In genomic region chr4:57129718-57130515, GRCm38 (mm10) we compare ENCODE assay signal across 13 mouse cellular contexts. TPM values are rescaled to one million over a fixed set of nuclear protein-coding genes. Genes with fewer than 3 reads are reported as not detected.
DNase-seq lines count a peak whose midpoint lies in the region; ATAC-seq and TF ChIP-seq lines count a peak whose summit lies in the region.
"Had no signal": no experiment of that assay in that cellular context is flagged by ENCODE, and none has a peak within 500 bp of the region (broad histone marks: within the 10 kb centered on the region; RNA-seq: fewer than 3 reads in every experiment).

No protein-coding gene starts in this region.

- no peak overlapping the region for H3K9ac ChIP-seq in liver, adult 2 months (ENCODE audit: low read depth, low read length)
- no peak overlapping the region for H3K9ac ChIP-seq in intestine, embryonic 14.5 days (ENCODE audit: low read length)
- no peak overlapping the region for H3K9ac ChIP-seq in stomach, embryonic 14.5 days (replicated peaks; ENCODE audit: low read depth, low read length)
- no peak overlapping the region for H3K9ac ChIP-seq in midbrain, embryonic 15.5 days
- H3K9ac ChIP-seq: heart, embryonic 12.5 days; hindbrain, embryonic 15.5 days; neural tube, embryonic 13.5 days had no signal

- H3K27ac ChIP-seq in liver, adult 2 months (replicated peaks; ENCODE audit: insufficient read depth, low read depth, low read length), result peak overlapping the region; percentile 68
- H3K27ac ChIP-seq in intestine, embryonic 14.5 days (ENCODE audit: low read depth), result peak overlapping the region; percentile 36
- H3K27ac ChIP-seq in stomach, embryonic 14.5 days (ENCODE audit: low read length), result peak overlapping the region; percentile 44; the same call in 1 of the 2 replicates
- no peak overlapping the region for H3K27ac ChIP-seq in midbrain, embryonic 15.5 days
- H3K27ac ChIP-seq in left cerebral cortex, adult 2 months, result no peak overlapping the region
- H3K27ac ChIP-seq: hindbrain, embryonic 15.5 days; neural tube, embryonic 13.5 days had no signal

- no peaks in the 10 kb centered on the region for H3K27me3 ChIP-seq in liver, adult 2 months (ENCODE audit: control insufficient read depth, insufficient read depth, low read length)
- no peaks in the 10 kb centered on the region for H3K27me3 ChIP-seq in intestine, embryonic 14.5 days (replicated peaks; ENCODE audit: control insufficient read depth, insufficient read depth, low read length)
- H3K27me3 ChIP-seq in stomach, embryonic 14.5 days (ENCODE audit: control insufficient read depth, insufficient read depth, low read length), result no peaks in the 10 kb centered on the region
- no peaks in the 10 kb centered on the region for H3K27me3 ChIP-seq in midbrain, embryonic 15.5 days (replicated peaks)
- H3K27me3 ChIP-seq: hindbrain, embryonic 15.5 days; neural tube, embryonic 13.5 days had no signal

- DNase-seq in liver, adult 2 months (ENCODE audit: extremely low read depth, low read depth, low spot score), result peak; percentile 90
- no peak for DNase-seq in liver
- DNase-seq in intestine, embryonic 14.5 days (ENCODE audit: low spot score), result peak; percentile 80
- peak; percentile 41 for DNase-seq in kidney, postnatal 10 days
- DNase-seq in left cerebral cortex, adult 2 months (ENCODE audit: extremely low spot score in 1 of 2, low spot score in 2 of 2), result no peak
- DNase-seq: right cerebral cortex, postnatal 25 days had no signal

- TF ChIP-seq POLR2A in liver, adult 2 months (IDR thresholded peaks at IDR 0.05; ENCODE audit: extremely low read depth, insufficient read depth, low read length), result no peak

- no peaks in the 10 kb centered on the region for H3K36me3 ChIP-seq in liver, adult 2 months (ENCODE audit: control insufficient read depth, insufficient read depth, low read length)
- H3K36me3 ChIP-seq in intestine, embryonic 14.5 days (ENCODE audit: control insufficient read depth, insufficient read depth, low read length), result no peaks in the 10 kb centered on the region
- H3K36me3 ChIP-seq in stomach, embryonic 14.5 days (ENCODE audit: control insufficient read depth, insufficient read depth, low read length), result no peaks in the 10 kb centered on the region
- H3K36me3 ChIP-seq in midbrain, embryonic 15.5 days (replicated peaks), result no peaks in the 10 kb centered on the region
- H3K36me3 ChIP-seq: heart, embryonic 12.5 days; hindbrain, embryonic 15.5 days; neural tube, embryonic 13.5 days had no signal

- H3K79me2 ChIP-seq in liver, adult 2 months (ENCODE audit: control insufficient read depth, insufficient read depth, low read length), result peaks cover 58% of the 10 kb centered on the region

- no peaks in the 10 kb centered on the region for H3K9me3 ChIP-seq in intestine, embryonic 14.5 days (ENCODE audit: control insufficient read depth, low read length)
- H3K9me3 ChIP-seq in stomach, embryonic 14.5 days (ENCODE audit: control insufficient read depth, low read depth, low read length), result no peaks in the 10 kb centered on the region
- no peaks in the 10 kb centered on the region for H3K9me3 ChIP-seq in midbrain, embryonic 15.5 days
- H3K9me3 ChIP-seq: heart, embryonic 12.5 days; hindbrain, embryonic 15.5 days; neural tube, embryonic 13.5 days had no signal

- TF ChIP-seq CTCF in liver, adult 2 months (IDR thresholded peaks at IDR 0.05; ENCODE audit: low read depth, low read length), result no peak
- no peak for TF ChIP-seq CTCF in left cerebral cortex, adult 2 months (IDR thresholded peaks at IDR 0.05)

- peaks cover 19% of the 10 kb centered on the region for H3K4me1 ChIP-seq in liver, adult 2 months (ENCODE audit: control insufficient read depth, insufficient read depth, low read length)
- H3K4me1 ChIP-seq in intestine, embryonic 14.5 days (replicated peaks; ENCODE audit: control insufficient read depth, insufficient read depth, low read length), result no peaks in the 10 kb centered on the region; the same call in 1 of the 2 replicates
- H3K4me1 ChIP-seq in stomach, embryonic 14.5 days (ENCODE audit: control insufficient read depth, insufficient read depth, low read length), result no peaks in the 10 kb centered on the region
- no peaks in the 10 kb centered on the region; the same call in 1 of the 2 replicates for H3K4me1 ChIP-seq in midbrain, embryonic 15.5 days
- H3K4me1 ChIP-seq: neural tube, embryonic 13.5 days had no signal

- WGBS in liver, adult 2 months, result 22% methylated on average over 11 of the region's 11 CpGs
- WGBS in intestine, embryonic 14.5 days, result 49% methylated on average over 11 of the region's 11 CpGs
- 48% methylated on average over 11 of the region's 11 CpGs for WGBS in stomach, embryonic 14.5 days
- 73% methylated on average over 11 of the region's 11 CpGs for WGBS in midbrain, embryonic 15.5 days

- H3K4me2 ChIP-seq in intestine, embryonic 14.5 days (ENCODE audit: low read length), result no peak overlapping the region
- no peak overlapping the region for H3K4me2 ChIP-seq in stomach, embryonic 14.5 days (replicated peaks; ENCODE audit: low read depth, low read length)
- H3K4me2 ChIP-seq in midbrain, embryonic 15.5 days, result no peak overlapping the region
- H3K4me2 ChIP-seq: heart, embryonic 12.5 days; hindbrain, embryonic 15.5 days; neural tube, embryonic 13.5 days had no signal

- peak; percentile 88 for ATAC-seq in intestine, embryonic 14.5 days (replicated peaks; ENCODE audit: low FRiP score, low TSS enrichment, low read depth)
- ATAC-seq in stomach, embryonic 14.5 days (ENCODE audit: insufficient number of reproducible peaks, insufficient read depth, low FRiP score, low read depth), result peak; percentile 58; the same call in 1 of the 2 replicates
- ATAC-seq in monocyte, adult 5-6 weeks (replicated peaks; ENCODE audit: insufficient number of reproducible peaks, low FRiP score, low TSS enrichment, poor library complexity, severe bottlenecking), result no peak
- no peak for ATAC-seq in midbrain, embryonic 15.5 days (replicated peaks)

- no peak overlapping the region for H3K4me3 ChIP-seq in liver, adult 2 months (ENCODE audit: insufficient read depth, low read depth, low read length)
- H3K4me3 ChIP-seq in intestine, embryonic 14.5 days (ENCODE audit: low read depth, low read length), result no peak overlapping the region
- no peak overlapping the region for H3K4me3 ChIP-seq in stomach, embryonic 14.5 days (ENCODE audit: low read depth, low read length)
- H3K4me3 ChIP-seq in midbrain, embryonic 15.5 days, result no peak overlapping the region
- H3K4me3 ChIP-seq in left cerebral cortex, adult 2 months, result no peak overlapping the region
- H3K4me3 ChIP-seq: erythroblast, embryonic 14.5 days; heart, embryonic 12.5 days; hindbrain, embryonic 15.5 days; neural tube, embryonic 13.5 days had no signal

- intact Hi-C loops in left cerebral cortex, adult 2 months (cut with DNase I), result loop anchor here (5.0 kb wide), 1 partner anchor 187 kb away; no protein-coding TSS in a partner anchor

RNA-seq across cellular contexts. Expression of gene Epb41l4b, which starts 13.3 kb away (rescaled TPM):
- total RNA-seq in liver, adult 2 months (2014; rRNA removed), result 44.7 and 46.3 TPM in 2 replicates
- 33.9 and 36.5 TPM in 2 replicates for polyA plus RNA-seq in liver, adult 2 months (2012; rRNA removed)
- polyA plus RNA-seq in intestine, embryonic 14.5 days (2014; fragmentation: Nextera tagmentation; extraction: Ambion mirVana), result 12.1 and 19.6 TPM in 2 replicates
- polyA plus RNA-seq in stomach, embryonic 14.5 days (2014; fragmentation: Nextera tagmentation; extraction: Ambion mirVana), result 6.3 and 6.7 TPM in 2 replicates
- 0.58 TPM in 1 of 3 replicates, not detected in the others for total RNA-seq in monocyte, adult 5-6 weeks (2017)
- 3.5 and 3.7 TPM in 2 replicates for polyA plus RNA-seq in midbrain, embryonic 15.5 days (2015; fragmentation: Nextera tagmentation; extraction: Ambion mirVana)
- 10 to 100 TPM; 37.7 to 42.8 TPM for total RNA-seq in left cerebral cortex, adult 2 months (2021)

Comparison
In these comparisons a context has a peak if more than half of its experiments do, and no peak if none do; other contexts are left out.
1. DNase-seq: peak in liver, adult 2 months (single experiment), intestine, embryonic 14.5 days (single experiment) and kidney, postnatal 10 days (single experiment); none in liver (single experiment) and left cerebral cortex, adult 2 months (0 of 2).
2. H3K27ac ChIP-seq: peak in liver, adult 2 months (single experiment), intestine, embryonic 14.5 days (single experiment) and stomach, embryonic 14.5 days (single experiment); none in midbrain, embryonic 15.5 days (single experiment) and left cerebral cortex, adult 2 months (single experiment).
3. ATAC-seq: peak in intestine, embryonic 14.5 days (single experiment) and stomach, embryonic 14.5 days (single experiment); none in monocyte, adult 5-6 weeks (single experiment) and midbrain, embryonic 15.5 days (single experiment).